Mouse (Mus musculus) mouse trophoblast stem cell (cell line): Measurements from ENCODE around the gene Prtn3.

Source experiments
- in situ Hi-C, 2 experiments: fragments of 300-500 bp; cut with MseI, MboI; formaldehyde crosslinking; loops; 2 replicates in 1 of 2; 3 replicates in 1 of 2; pipeline ENCODE4 v1.15.1; 2025

Prtn3 gene

GRCm38 (mm10) chr10:79874290-79874862 lies at the start of gene Prtn3, which contains the start of gene Plppr3:
TSS of gene Prtn3 (plus strand) at chr10:79874476.
TSS of gene Plppr3 (minus strand) at chr10:79874634.
- in situ Hi-C loops = no loop called here

GRCm38 (mm10) chr10:79831583-79831982 lies 42.7 kb upstream of the Prtn3 start:
- in situ Hi-C loops = no loop called here

GRCm38 (mm10) chr10:79832026-79832785 lies 42.1 kb upstream of the Prtn3 start:
- in situ Hi-C loops = no loop called here

GRCm38 (mm10) chr10:79832786-79833181 lies 41.5 kb upstream of the Prtn3 start:
- in situ Hi-C loops = no loop called here

GRCm38 (mm10) chr10:79834769-79835398 lies 39.4 kb upstream of the Prtn3 start:
- in situ Hi-C loops = no loop called here

GRCm38 (mm10) chr10:79836918-79837317 lies 37.4 kb upstream of the Prtn3 start:
- in situ Hi-C loops = no loop called here

GRCm38 (mm10) chr10:79838151-79838550 lies 36.1 kb upstream of the Prtn3 start:
- in situ Hi-C loops = no loop called here

GRCm38 (mm10) chr10:79840091-79840490 lies 34.2 kb upstream of the Prtn3 start:
- in situ Hi-C loops = no loop called here

- in situ Hi-C loops = no loop called here
These were observed 33.4 kb upstream of the Prtn3 start for GRCm38 (mm10) chr10:79840644-79841551.

- in situ Hi-C loops = no loop called here
These were observed 32.0 kb upstream of the Prtn3 start for GRCm38 (mm10) chr10:79842322-79842721.

- in situ Hi-C loops = no loop called here
These were observed 30.8 kb upstream of the Prtn3 start for GRCm38 (mm10) chr10:79843476-79843875.

- in situ Hi-C loops = no loop called here
These were observed 27.7 kb upstream of the Prtn3 start for GRCm38 (mm10) chr10:79846553-79846952.

GRCm38 (mm10) chr10:79849941-79850628 lies 24.2 kb upstream of the Prtn3 start:
- in situ Hi-C loops = no loop called here

- in situ Hi-C loops = no loop called here
These were observed 22.6 kb upstream of the Prtn3 start for GRCm38 (mm10) chr10:79851653-79852052.

- in situ Hi-C loops = no loop called here
These were observed 22.0 kb upstream of the Prtn3 start for GRCm38 (mm10) chr10:79852107-79852789.

- in situ Hi-C loops = no loop called here
These were observed 21.4 kb upstream of the Prtn3 start for GRCm38 (mm10) chr10:79852827-79853226.

GRCm38 (mm10) chr10:79853392-79853791 lies 20.9 kb upstream of the Prtn3 start:
- in situ Hi-C loops = no loop called here

- in situ Hi-C loops = no loop called here
These were observed 20.1 kb upstream of the Prtn3 start, which contains the start of gene Ptbp1 for GRCm38 (mm10) chr10:79853860-79854795. TSS of gene Ptbp1 (plus strand) at chr10:79854427.

- in situ Hi-C loops = no loop called here
These were observed 19.3 kb upstream of the Prtn3 start for GRCm38 (mm10) chr10:79854801-79855541.
